Mouse (Mus musculus): ENCODE data around the gene Cep63.

The Cep63 gene

DNA sequence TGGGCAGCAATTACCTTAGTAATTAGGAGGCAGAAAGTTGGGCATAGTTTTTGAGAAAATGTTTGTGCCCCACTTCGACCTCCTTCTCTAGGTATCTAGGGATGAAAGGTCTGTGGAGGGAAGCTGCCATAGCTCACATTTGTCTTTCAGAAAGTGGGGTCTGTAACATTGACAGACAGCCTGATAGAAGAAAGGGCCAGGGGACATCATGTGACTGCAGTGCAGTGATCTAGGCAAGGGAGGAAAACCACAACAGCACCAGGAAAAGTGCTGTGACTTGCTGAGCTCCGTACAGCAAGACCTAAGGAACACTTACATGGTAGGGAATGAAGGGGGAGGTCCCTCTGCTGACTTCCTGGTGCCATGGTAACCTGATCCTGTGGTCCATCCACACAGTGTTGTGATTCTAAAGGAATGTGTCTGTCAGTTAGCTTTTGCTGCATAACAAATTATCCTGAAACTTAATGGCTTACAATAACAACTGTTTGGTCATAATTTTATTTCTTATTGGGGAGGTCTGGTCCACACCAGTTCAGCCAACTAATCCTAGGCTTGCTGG lies 5.3 kb upstream of the Cep63 start:
- DNase-seq (ENCODE audit: low read depth, low spot score), result no peak

DNA sequence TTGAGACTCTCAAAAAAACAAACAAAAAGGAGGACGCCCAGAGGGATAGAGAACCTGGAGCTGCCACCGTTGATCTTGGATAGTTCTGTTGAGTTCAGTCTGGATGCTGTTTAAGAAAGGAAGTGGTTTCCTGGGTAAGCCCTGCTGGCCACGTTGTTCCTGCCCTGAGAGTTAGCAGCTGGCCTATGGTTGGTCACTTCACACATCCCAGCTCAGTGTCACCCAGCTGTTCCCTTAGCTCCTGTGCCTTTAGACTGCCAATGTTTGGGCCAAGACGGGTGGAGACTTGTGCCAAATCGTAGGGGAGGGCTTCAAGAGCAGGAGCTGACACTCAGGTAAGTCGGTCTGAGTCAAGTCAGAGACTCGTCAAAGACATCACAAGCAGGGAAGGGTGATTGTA lies 2.7 kb upstream of the Cep63 start:
- no peak for DNase-seq (ENCODE audit: low read depth, low spot score)

DNA sequence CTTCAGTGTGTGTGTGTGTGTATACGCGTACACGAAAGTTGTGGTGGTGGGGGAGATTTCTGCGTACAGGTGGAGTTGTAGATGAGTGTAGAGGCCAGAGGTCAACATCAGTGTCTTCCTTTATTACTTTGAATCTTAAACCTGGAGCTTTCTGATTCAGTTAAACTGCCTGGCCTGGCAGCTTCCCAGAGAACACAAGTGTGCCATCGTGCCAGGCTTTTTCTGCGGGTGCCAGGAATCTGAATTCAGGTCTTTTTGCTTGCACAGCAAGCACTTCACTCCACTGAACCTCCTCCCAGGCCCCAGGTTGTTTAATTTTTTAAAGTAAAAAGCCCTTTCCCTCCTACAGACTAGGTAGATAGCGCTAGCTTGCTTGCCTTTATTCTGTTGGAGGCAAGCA lies 1.1 kb upstream of the Cep63 start:
- no peak for DNase-seq (ENCODE audit: low read depth, low spot score)

DNA sequence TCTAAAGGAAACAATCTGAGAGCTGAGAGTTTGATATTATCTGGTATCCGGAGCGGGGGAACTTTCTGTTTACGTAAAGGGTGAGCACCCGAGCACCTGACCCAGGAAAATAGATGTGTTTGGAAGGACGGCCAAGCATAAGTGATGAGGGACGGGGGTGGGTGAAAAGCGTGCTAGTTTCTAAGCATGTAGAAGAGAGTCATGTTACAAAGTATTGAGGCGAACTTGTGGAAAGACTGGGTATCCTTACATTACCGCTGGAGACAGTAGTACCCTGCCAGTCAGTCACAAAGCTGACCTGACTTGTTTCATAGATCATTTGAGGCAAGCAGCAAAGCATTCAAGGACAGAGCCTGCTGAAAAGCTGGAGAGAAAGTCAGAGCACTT lies 498 bp upstream of the Cep63 start:
- peak; percentile 32 for DNase-seq (ENCODE audit: low read depth, low spot score)

DNA sequence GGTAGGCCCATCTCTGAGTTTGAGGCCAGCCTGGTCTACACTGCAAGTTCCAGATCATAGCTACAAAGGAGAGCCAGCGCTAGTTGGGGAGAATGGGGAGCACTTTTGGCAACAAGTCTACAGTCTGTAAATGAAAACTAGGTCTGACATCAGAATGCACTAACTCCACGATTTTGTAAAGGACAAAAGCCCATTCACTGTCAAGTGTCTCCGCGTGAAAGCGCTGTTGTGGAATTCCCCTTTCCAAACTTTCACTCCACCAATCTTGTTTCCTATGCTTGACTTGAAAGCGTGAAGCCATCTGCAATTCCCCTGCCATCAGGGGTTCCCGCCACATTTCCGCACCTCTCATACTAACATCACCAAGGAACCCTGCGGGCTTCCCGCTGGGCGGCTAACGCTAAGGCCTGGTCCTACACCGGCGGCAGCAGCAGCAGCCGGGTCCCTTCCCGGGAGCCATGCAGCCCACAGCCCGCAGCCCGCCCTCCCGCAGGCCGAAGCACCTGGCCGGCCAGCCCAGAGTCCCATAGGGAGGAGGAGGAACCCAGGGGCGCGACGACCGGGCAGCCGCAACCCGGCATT lies 842 bp downstream of the Cep63 start:
- DNase-seq (ENCODE audit: low read depth, low spot score), result peak; percentile 74

DNA sequence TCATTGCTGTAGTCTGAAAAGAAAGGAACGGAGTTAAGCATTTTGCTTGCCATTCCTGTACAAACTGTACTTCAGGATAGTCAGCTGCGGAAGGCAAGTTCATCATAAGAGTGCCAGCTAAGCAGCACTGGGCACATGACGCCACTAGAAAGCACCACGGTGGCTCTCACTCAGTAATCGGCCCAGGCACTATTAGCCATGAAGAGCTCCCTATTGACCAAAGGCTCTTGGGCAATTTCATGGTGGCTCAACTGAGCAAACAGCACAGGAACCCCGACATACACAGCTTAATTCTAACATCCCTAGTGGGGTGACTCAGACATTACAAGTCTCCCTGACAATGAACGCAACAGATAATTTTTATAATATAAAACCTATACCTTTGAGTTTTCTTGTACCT lies 2.8 kb downstream of the Cep63 start:
- DNase-seq (ENCODE audit: low read depth, low spot score), result no peak

DNA sequence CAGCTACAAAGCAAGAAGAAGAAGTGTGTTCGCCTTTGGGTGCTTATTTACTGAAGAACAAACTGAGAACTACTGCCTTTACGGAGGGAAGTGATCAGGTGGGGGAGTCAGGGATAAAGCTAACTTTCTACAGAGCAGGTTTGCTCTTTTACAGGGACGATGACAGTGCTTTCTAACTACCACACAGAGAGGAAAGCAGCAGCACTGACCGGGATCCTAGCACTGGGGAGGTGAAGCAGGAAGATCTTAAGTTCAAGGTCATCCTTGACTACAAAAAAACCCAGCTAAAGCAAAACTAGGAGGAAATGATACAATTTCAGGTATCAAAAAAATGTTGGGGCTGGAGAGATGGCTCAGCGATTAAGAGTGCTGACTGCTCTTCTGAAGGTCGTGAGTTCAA lies 3.5 kb downstream of the Cep63 start:
- no peak for DNase-seq (ENCODE audit: low read depth, low spot score)

DNA sequence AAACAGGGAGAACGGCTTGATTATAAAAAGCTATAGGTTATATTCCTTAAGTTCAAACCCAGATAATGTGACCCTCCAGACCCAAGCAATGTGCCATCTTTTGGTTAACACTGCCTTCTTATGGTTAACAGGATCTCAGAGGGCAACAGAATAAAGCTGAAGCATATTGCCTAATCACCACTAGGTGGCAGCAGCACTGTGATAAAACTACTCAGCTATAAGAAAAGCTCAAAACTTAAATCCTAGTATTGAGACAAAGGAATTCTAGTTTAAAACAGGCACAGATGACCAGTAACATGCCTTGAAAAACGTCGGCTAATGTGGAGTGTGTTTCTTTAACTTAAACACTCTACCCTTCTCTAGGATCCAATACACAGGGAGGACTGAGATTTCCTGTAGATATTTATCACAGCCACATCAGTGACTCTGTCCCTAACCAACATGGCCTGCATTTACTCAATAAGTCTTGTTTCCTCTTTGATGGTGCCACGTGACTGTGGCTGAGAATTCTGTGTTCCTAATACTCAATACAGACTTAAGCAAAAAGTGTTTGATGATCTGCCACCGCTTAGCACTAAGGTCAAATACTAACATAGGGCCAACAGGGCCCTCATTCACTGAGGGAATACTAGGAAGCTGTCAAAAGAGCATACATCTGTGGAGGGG lies 4.0 kb downstream of the Cep63 start:
- peak; percentile 80 for DNase-seq (ENCODE audit: low read depth, low spot score)

DNA sequence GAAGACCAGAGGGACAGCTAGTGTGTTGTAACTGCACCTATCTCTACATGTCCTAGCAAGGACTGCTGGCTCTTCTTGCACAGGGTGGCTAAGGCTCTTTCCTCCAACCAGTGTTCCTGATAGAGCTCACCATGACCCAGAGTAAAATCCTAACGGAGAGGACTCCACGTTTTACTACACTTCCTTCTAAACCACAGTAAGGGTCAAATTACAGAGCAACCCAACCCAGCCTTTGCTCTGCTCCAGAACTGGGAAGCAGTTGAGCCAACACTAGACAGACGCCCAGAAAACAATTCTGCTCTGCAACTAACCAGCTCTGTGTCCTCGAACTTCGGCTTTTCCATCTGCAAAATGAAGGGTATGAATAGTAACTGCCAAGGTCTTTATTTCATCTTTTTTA lies 4.9 kb downstream of the Cep63 start:
- no peak for DNase-seq (ENCODE audit: low read depth, low spot score)

DNA sequence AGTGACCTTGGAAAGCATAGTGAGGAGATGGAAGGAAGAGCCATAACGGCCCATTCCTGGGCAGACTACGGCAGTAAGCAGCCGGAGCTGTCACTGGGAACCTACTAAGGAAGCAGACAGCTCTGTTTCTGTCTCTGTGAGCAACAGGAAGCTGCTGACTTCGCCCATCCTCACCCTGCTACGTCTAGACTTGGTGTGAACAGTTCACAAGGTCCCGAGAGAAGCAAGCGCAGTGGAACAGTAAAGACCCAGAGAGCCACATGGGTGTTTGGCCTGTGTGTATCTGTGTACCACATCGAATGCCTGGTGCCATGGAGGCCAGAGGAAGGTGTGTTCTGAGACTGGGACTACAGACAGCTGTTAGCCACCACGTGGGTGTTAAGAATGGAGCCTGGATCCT lies 10.1 kb downstream of the Cep63 start:
- no peak for DNase-seq (ENCODE audit: low read depth, low spot score)

DNA sequence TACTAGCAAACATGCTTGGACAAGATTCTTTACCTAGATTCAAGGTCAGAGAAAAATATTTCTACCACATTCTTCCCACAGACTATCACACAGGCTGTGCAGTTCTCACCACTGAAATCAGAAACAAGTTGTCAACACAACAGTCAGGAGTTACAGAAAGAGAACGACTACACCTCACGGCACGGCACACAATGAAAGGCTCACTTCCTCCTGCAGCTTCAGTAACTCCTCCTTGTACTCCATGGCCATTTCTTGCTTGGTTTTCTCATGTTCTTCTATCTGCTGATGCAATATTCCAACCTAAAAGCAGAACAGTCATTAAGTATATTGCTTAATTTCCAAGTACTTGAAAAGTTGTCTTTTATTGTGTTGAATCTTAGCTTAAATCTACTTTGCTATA lies 11.3 kb downstream of the Cep63 start:
- DNase-seq (ENCODE audit: low read depth, low spot score), result no peak

DNA sequence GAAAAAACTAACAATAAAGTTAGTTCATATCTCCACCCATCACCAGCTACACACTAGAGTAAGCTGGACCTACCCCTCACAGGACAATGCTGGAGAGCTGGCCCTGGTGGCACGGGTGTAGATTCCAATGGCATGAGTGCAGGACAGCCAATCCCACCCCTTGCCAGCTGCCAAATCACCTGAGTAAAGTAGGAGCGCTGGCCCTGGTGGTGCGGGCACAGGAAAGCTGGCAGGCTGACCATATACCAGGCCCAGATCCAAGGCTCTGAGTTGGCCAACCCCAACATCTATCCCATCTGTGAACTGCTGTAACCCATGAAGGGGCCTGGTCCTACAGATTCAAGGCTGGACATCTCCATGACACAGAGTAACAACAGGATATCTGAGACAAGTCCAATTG lies 17.1 kb downstream of the Cep63 start:
- DNase-seq (ENCODE audit: low read depth, low spot score), result no peak

DNA sequence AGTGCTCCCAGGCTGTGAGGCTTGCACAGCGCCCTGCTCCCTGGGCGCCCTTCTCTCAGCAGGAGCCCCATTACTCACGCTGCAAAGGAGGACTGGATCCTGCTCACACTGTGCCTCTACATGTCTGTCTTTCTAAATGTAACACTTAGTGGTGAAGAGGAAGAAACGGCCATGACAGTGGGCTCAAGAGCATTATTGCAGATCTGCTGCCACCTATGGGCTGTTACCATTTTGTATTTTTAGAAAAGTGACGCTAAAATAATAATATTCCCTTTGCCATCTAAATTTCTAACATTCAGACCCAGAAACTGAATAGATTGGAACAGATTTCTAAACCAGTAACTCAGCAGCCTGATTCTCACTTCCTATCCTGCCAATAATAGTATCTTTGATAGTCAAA lies 18.9 kb downstream of the Cep63 start:
- peak; percentile 28 for DNase-seq (ENCODE audit: low read depth, low spot score)

DNA sequence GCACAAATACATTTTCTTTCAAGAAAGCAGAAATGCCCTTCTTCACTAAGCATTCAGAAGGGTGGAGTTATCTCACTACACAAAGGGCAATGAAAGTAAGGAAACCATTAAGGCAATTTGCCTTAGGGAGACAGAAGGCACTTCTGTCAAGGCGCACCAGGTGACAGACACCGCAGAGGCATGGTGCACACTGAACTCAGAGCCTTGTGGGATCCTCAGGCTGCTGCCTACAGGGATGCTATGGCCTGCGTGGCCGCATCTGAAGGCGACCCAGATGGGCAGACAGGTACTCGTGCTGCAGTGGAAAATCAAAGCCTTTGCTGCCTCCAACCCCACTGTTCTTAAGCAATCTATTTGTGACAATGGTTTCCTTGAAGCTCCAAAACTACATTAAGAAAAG lies 21.2 kb downstream of the Cep63 start:
- DNase-seq (ENCODE audit: low read depth, low spot score), result no peak

DNA sequence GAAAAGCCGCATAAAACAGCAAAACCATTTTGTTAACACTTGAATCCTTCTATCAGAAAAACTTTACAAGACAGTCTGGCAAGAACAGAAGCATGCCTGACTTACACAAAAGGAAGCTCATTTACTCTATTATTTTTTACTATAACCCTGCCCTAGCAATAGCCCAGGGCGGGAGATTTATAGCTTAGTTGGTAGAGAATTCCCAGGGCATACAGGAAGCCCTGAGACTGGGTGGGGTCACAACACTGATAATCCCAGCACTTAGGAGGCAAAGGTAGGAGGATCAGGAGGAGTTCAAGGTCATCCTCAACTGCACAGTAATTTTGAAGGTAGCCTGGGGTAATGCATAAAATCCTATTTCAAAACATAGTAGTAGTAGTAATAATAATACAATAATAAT lies 24.7 kb downstream of the Cep63 start:
- no peak for DNase-seq (ENCODE audit: low read depth, low spot score)

DNA sequence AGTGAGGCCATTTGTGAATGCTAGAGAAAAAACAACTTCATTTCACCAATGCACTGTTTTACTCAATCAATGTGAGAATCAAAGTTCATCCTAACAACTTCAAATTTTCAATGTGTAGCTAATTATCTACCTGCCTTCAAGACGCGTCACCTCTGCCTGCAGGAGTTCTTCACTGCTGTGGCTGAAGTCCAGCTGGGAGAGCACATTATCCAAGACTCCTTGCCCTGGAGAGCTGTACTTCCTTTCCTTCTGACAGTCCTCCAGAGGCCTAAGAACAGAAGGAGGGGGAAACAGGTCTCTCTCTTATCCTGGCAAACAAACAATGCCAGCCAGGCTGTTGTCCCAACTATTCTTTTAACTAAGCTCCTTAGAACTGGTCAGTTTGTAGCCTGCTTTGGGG lies 25.1 kb downstream of the Cep63 start:
- no peak for DNase-seq (ENCODE audit: low read depth, low spot score)

DNA sequence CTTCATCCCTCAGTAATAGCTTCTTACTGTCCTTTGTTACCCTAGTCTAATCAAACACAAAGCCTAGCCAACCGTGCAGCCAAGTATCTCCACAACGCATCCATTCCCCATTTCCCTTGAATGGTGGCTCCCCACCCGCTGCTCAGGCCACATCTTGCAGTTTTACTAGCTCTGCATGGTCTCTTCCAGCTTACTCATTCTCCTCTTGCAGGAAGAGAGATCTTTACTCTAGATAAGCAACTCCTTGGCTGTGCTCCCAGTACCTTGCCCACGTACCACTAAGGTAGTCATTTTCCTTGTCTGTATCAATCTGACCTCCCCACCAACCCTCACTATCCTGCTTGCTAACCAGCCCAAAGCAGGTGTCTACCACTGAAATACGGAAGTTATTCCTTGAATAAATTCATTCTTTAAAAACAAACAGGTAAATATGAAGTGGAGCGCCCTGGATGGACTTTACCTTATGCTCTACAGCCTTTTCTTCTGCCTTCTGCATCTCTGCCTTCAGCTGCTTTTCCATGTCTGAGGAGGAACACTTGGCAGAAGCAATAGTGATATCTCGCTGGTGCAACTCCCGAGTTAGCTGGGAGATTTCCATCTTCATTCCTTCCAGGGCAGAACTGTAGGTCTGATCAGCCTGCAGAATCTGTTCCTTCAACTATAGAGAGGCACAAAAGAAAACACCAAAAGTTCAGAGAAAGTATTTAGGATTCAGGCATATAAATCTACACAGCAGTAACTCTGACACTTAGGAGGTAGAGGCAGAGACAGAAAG lies 30.5 kb downstream of the Cep63 start:
- DNase-seq (ENCODE audit: low read depth, low spot score), result no peak

DNA sequence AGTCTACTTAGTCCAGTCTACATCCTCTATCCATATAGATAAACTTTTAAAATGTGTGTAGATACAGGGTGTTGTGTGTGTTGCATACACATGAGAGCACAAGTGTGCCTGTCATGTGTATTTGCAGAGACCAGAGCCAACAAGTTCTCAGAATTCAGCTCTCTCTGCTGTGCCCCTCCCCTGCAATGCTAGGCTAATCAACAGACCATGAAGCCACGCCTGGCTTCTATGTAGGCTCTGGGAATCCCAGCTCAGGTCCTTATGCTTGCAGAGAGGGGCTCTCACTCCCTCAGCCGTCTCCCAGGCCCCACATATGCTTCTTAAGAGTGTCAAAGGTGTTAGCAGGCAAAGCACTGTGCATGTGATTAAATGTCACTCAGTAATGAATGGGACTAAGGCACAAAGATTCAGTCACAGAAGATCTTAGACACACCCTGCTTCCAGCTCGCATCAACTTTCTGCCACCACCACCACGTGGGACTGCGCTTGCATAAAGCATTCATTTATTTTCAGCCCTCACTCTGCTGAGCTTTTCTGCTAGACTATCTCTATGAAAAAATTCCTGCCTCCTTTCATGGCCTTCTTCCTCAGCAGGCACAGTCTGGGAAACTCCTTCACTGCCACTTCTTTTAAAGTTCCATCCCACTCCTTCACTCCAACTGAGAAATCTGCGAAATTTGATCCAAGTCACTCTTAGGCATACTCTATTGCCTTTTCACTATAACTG lies 31.5 kb downstream of the Cep63 start:
- no peak for DNase-seq (ENCODE audit: low read depth, low spot score)

DNA sequence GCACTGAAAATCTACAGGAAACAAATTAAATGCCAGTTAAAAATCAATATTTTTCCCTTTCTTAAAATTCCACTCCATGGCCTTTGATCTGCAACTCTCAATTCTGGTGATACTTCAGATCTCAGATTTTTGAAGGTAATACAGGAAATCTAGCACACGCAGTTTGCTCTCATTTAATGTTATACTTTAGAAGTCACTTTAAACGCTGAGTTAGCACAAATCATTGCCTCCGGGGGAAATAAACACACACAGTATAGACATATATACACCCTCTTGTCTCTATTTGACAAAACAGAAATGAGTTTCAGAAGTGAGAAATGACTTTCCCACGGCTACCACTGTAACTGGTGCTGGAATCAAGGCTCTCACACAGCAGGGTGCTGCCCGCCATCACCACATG lies 39.0 kb downstream of the Cep63 start:
- DNase-seq (ENCODE audit: low read depth, low spot score), result no peak

DNA sequence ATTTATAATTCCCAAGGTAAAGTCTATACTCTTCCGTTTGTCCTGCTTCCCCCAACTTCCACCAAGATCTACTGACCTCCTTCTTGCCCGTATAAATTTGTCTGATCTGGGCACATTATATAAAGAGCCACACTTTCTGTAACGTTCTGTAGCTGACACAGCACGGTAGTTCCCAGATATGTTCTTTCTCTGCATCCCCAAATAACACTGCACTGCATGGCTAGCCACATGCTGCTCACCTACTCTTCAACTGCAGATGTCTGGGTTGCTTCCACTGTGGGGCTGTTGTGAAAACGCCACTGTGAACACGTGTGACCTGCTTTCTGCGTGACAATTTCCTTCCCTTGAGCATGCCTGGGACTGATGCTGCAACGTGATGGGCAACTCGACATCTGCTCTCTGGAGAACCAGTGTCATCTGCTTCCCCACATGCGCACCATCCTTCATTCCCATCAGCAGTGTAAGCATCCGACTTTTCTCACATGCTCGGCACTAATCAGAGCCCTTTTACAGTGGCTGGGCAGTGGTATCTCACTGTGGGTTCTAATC lies 44.3 kb downstream of the Cep63 start:
- no peak for DNase-seq (ENCODE audit: low read depth, low spot score)

DNA sequence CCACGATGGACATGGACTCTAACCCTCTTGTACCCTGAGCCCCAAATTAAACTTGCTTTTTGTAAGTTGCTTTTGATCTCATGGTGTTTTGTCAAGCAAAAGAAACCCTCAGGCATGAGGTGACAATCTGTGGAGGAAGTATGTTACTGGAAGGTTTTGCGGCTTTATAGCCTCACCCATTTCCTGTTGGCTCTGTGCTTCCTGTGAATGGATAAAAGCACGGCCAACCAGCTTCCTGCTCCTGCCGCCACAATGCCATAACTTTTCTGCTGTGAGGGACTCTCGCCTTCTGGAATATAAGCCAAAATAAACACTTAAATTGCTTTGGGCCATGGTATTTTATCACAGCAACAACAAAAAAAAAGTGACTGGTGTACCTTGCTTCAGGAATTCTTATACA lies 48.9 kb downstream of the Cep63 start:
- no peak for DNase-seq (ENCODE audit: low read depth, low spot score)

DNA sequence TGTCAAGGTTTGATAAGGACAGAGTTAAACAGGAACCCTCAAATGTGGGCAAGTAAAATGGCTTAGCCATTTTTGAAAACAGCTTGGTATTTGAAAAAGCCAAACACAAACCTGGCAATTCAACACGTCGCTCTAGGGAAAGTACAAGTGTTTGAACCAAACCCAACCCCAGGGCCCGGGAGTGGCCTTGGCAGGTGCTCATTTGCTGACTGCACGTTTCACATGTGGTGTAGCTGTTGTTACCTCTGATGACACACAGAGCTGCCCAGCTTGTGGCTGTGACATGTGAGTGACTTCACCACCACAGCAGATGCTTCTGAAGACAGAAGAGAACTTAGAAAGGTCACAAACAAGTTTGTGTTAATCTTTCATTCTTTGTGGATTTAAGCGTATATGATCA lies 53.4 kb downstream of the Cep63 start:
- no peak for DNase-seq (ENCODE audit: low read depth, low spot score)

Measured in R1 (cell line).